Mouse (Mus musculus): ENCODE results near the gene Gtpbp8. TPM values are rescaled to one million over a fixed set of nuclear protein-coding genes. Genes with fewer than 3 reads are reported as not detected.

Gene Gtpbp8
- polyA plus RNA-seq, 1 experiment from 2014 or later: 38.1 TPM

DNA sequence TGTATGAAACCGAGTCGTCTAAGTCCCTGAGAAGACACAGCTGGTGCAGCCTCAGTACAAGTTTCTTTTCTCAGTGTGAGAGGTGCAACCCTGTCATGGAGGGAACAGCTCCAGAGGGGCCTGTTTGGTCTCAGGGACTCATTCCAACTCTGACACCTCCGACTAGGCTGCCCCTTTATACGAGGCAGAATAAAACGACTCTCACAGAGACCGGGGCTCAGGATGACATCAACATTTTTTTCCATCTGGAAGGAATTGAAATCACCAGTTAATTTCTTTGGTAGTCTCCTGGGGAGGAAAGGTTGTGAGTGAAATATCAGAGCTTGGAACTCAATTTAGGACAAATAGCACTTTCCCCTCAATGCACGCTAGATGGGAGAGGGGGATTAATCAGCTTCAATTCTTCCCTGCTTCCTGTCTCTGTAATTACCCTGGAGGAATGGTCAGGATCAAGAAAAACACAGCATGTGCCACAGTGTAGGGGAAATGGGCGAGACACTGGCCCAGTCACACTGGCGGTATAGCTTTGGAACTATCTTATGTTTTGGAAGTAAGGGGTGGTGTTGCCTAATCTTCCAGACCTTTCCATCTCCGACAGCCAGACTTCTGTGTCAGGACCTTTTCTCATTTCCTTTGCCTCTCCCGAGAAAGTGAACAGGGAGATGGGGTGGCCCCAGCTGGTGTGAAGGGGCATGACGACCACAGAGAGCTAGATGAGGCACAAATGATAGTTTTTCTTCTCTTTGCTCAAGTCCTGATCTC is 50.1 kb downstream of the Gtpbp8 start:
- H3K4me3 ChIP-seq: no peak overlapping the region

DNA sequence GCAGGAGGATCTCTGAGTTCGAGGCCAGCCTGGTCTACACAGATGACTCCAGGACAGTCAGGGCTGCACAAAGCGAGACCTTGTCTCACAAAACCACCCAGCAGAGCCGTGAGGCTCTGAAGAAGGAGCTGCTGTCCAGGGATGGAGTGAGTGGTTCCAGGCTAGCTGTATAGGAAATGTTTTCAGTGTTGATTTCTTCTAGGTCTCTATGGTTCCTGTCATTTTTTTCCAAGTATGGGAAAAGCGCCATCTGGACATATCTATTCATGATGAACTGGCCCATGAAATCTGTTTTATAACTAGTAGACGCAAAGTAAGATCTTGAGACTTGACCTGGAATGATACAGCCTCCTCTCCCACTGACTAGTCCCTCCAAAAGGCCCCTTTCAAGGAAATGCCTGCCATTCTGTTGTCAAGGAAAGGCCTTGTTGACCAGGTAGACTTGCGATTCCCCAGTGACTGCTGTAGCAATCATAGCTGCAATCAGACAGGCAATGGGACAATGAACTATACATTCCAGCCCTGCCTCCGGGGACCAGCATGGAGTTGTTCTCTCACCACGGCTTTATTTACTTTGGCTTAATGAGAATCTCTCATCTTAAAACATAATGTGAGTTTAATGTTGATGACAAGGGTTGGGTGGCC is 50.8 kb downstream of the Gtpbp8 start:
- no peaks in the 10 kb centered on the region for H3K27me3 ChIP-seq
- H3K4me3 ChIP-seq: no peak overlapping the region
- H3K4me2 ChIP-seq (replicated peaks): no peak overlapping the region
- no peak overlapping the region for H3K27ac ChIP-seq (replicated peaks)
- ATAC-seq (replicated peaks): no peak
- no peak overlapping the region for H3K9ac ChIP-seq (replicated peaks)
- WGBS: 77% methylated on average over 8 of the region's 8 CpGs
- no peaks in the 10 kb centered on the region for H3K9me3 ChIP-seq
- peaks cover 15% of the 10 kb centered on the region; the same call in 1 of the 2 replicates for H3K4me1 ChIP-seq
- H3K36me3 ChIP-seq: no peaks in the 10 kb centered on the region

More for the DNA sequence above, 50.1 kb downstream of the Gtpbp8 start:
- Histone ChIP-seq H3K9me3 (no peaks in the 10 kb centered on the region), H3K4me1 (peaks cover 14% of the 10 kb centered on the region; the same call in 1 of the 2 replicates), H3K9ac (replicated peaks) (no peak overlapping the region), H3K27ac (replicated peaks) (peak overlapping the region; percentile 1; the same call in 1 of the 2 replicates), H3K27me3 (no peaks in the 10 kb centered on the region), H3K4me2 (replicated peaks) (no peak overlapping the region), H3K36me3 (no peaks in the 10 kb centered on the region)
- peak; percentile 59; the same call in 1 of the 2 replicates for ATAC-seq (replicated peaks)
- WGBS: 33% methylated on average over 12 of the region's 12 CpGs

DNA sequence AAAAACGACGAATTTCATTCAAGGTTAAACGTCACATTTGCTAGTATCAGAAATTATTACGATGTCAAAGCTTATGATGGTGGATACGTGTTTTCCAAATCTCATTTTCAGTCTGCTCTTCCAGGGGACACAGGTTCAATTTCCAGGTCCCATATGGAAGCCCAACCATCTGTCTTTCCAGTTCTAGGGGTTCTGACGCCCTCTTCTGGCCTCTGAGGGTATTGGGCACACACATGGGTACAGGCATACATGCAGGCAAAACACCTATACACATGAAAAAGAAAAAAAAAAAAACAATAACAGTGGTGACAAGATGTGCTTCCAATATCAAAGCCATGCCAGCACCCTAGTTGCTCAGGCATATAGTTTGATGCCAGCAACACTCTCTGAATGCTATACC is 52.5 kb downstream of the Gtpbp8 start:
- ATAC-seq (replicated peaks): no peak
- Histone ChIP-seq H3K9ac (replicated peaks) (no peak overlapping the region), H3K4me3 (no peak overlapping the region), H3K27me3 (no peaks in the 10 kb centered on the region), H3K4me1 (peaks cover 19% of the 10 kb centered on the region), H3K27ac (replicated peaks) (no peak overlapping the region), H3K36me3 (no peaks in the 10 kb centered on the region), H3K4me2 (replicated peaks) (no peak overlapping the region), H3K9me3 (no peaks in the 10 kb centered on the region)
- WGBS: 70% methylated on average over 6 of the region's 6 CpGs

DNA sequence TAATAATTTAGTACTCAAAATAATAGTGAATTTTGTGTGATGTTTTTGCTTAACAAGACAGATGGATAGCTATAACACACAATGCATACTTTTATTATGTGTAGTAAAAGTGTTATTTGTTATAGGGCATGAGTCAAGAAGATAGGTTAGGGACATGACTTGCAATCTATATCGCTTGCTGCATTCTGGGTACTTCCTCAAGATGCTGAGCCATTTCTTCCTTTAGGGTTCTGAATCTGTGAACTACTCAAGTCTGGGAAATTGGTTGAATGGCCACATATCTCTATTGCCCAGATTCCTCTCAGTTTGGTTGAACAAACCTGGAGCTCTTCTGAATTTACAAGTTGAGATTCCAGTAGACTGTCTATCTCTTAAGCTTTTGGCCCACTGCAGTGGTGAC is 53.6 kb downstream of the Gtpbp8 start:
- H3K4me1 ChIP-seq: peaks cover 29% of the 10 kb centered on the region
- 98% methylated on average over 1 of the region's 1 CpGs for WGBS

DNA sequence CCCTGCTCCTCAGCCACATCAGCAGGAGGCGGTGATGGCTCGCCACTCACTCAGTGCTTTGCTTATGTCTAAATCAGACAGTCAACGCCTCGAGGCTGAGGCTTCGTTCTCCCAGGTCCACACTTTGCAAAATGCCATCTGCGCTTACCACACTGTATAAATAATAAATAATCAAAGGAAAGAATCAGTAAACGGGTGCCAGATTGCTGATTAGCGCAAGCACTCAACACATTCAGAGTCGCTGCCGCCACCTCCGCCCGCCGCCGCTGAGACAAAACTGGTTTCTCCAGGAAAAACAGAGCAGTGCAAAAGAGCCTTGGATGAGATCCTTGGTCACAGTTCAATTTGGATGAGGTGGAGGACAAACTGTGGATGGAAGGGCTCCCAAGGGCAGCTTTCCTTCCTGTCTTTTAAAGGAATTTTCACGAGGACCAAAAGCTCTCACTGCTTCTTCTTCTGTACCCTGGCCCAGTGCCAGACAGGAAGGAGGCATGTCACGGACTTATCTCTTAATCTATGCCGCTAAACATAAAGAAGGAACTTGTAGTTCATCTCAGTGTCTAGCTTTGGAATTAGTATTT is 54.5 kb downstream of the Gtpbp8 start:
- ATAC-seq (replicated peaks): peak; percentile 76
- Histone ChIP-seq H3K4me2 (replicated peaks) (peak overlapping the region; percentile 10), H3K4me1 (peaks cover 38% of the 10 kb centered on the region), H3K9ac (replicated peaks) (no peak overlapping the region), H3K27me3 (no peaks in the 10 kb centered on the region), H3K27ac (replicated peaks) (peak overlapping the region; percentile 70), H3K9me3 (no peaks in the 10 kb centered on the region), H3K4me3 (peak overlapping the region; percentile 7; the same call in 1 of the 2 replicates), H3K36me3 (no peaks in the 10 kb centered on the region)
- WGBS: 28% methylated on average over 17 of the region's 17 CpGs

More for the DNA sequence above, 53.6 kb downstream of the Gtpbp8 start:
- Histone ChIP-seq H3K27me3 (no peaks in the 10 kb centered on the region), H3K9me3 (no peaks in the 10 kb centered on the region), H3K9ac (replicated peaks) (no peak overlapping the region), H3K4me2 (replicated peaks) (no peak overlapping the region), H3K27ac (replicated peaks) (no peak overlapping the region), H3K4me3 (no peak overlapping the region), H3K36me3 (no peaks in the 10 kb centered on the region)
- ATAC-seq (replicated peaks): no peak

DNA sequence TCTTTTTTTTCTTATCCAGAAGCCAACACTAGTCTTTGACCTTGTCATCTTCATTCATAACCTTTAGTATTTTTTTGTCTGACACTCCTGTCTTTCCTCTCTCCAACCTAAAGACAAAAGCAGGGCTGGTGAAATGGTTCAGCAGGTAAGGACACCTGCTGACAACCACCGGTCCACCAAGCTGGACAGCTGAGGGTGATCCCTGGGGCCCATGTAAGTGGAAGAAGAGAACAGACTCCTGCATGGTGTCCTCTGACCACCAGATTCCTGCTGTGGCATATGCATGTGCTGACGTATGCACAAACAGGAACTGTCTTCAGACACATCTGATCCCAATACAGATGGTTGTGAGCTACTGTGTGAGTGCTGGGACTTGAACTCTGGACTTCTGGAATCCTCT is 55.1 kb downstream of the Gtpbp8 start:
- WGBS: 67% methylated on average over 2 of the region's 2 CpGs
- no peak for ATAC-seq (replicated peaks)
- H3K4me2 ChIP-seq (replicated peaks): no peak overlapping the region
- no peak overlapping the region for H3K4me3 ChIP-seq
- peaks cover 35% of the 10 kb centered on the region for H3K4me1 ChIP-seq
- H3K27ac ChIP-seq (replicated peaks): peak overlapping the region; percentile 70
- H3K9ac ChIP-seq (replicated peaks): no peak overlapping the region
- no peaks in the 10 kb centered on the region for H3K9me3 ChIP-seq
- H3K27me3 ChIP-seq: no peaks in the 10 kb centered on the region
- no peaks in the 10 kb centered on the region for H3K36me3 ChIP-seq

DNA sequence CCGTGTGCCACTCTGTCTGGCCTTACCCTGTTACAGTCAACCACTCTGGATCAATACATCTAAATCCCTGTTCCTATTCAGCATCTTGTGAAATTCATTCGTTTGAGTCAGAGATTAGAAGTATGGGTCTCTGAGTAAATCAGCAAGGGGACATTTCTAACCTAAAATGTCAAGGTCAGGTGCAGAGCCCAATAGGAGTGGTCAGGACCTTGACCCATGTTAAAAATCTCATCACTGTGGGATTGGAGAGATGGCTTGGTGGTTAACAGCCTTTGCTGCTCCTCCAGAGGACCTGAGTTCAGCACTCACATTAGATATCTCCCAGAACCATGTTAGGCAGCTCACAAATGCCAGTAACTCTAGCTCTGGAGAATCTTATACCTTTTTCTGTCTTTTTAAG is 55.7 kb downstream of the Gtpbp8 start:
- H3K36me3 ChIP-seq: no peaks in the 10 kb centered on the region

DNA sequence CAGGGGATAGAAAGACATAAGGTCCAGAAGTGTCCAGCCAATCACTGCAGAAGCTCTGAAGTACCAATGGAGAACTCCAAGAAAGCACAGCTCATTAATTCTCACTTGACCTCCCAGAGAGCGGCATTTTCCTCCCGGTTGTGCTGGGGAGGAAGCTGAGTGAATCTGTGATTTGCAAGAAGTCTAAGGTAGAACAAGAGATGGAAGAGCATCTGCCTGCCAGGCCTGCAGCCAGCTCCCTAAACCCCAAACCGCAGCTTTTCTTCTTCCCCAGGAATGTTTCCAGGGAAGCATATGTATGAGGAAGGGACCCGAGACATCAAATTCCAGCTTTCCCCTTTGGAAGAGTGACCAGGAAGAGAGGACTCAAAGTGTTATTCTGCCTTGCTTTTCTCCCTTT is 57.7 kb downstream of the Gtpbp8 start:
- Histone ChIP-seq H3K4me2 (replicated peaks) (0 out of 2 replicates have a peak overlapping the region, but pooled peaks have one; percentile 42), H3K36me3 (no peaks in the 10 kb centered on the region), H3K27ac (replicated peaks) (peak overlapping the region; percentile 78), H3K4me3 (no peak overlapping the region), H3K4me1 (peaks cover 45% of the 10 kb centered on the region), H3K9ac (replicated peaks) (no peak overlapping the region), H3K27me3 (no peaks in the 10 kb centered on the region), H3K9me3 (no peaks in the 10 kb centered on the region)
- 4% methylated on average over 4 of the region's 4 CpGs for WGBS
- ATAC-seq (replicated peaks): no peak

More for the DNA sequence above, 55.7 kb downstream of the Gtpbp8 start:
- no peak overlapping the region for H3K27ac ChIP-seq (replicated peaks)
- no peaks in the 10 kb centered on the region for H3K27me3 ChIP-seq
- no peaks in the 10 kb centered on the region for H3K9me3 ChIP-seq
- no peak overlapping the region for H3K9ac ChIP-seq (replicated peaks)
- WGBS: 74% methylated on average over 2 of the region's 2 CpGs
- H3K4me2 ChIP-seq (replicated peaks): no peak overlapping the region
- ATAC-seq (replicated peaks): no peak
- H3K4me1 ChIP-seq: peaks cover 34% of the 10 kb centered on the region
- H3K4me3 ChIP-seq: no peak overlapping the region

DNA sequence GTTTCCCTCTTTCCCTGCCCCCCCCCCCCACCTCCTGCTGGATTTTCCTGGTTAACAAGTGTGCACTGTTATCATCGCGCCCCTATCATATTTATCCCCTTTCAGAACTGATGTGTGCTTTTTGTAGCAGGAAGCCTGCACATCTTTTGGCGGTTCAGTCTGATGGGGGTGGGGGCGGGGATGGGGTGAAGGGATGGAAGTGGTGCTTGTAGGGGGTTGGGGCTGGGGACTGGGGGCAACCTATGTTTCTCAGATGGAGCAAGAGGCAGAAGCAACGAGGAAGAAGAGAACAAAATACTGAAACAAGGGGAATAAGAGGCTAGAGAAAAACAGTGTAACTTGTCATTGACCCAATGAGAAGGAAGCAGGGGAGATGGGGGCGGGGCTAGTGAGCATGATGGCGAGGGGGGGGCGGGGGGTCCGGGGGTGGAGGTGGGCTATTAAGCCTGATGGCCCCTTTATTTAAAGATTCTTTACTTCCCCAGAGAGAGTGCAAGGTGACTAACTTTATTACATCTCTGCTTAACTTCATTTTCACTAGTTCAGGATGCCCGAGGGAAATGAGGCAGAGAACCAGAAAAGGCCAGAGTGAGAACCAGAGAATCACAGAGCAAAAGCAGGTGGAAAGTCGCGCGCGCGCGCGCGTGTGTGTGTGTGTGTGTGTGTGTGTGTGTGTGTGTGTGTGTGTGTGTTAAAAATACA is 58.3 kb downstream of the Gtpbp8 start:
- Histone ChIP-seq H3K36me3 (no peaks in the 10 kb centered on the region), H3K27ac (replicated peaks) (peak overlapping the region; percentile 78), H3K27me3 (no peaks in the 10 kb centered on the region), H3K4me3 (peak overlapping the region; percentile 25), H3K9ac (replicated peaks) (peak overlapping the region; percentile 32; the same call in 1 of the 2 replicates), H3K4me1 (peaks cover 45% of the 10 kb centered on the region), H3K4me2 (replicated peaks) (peak overlapping the region; percentile 42), H3K9me3 (no peaks in the 10 kb centered on the region)
- WGBS: 1% methylated on average over 17 of the region's 18 CpGs
- no peak; the same call in 1 of the 2 replicates for ATAC-seq (replicated peaks)

DNA sequence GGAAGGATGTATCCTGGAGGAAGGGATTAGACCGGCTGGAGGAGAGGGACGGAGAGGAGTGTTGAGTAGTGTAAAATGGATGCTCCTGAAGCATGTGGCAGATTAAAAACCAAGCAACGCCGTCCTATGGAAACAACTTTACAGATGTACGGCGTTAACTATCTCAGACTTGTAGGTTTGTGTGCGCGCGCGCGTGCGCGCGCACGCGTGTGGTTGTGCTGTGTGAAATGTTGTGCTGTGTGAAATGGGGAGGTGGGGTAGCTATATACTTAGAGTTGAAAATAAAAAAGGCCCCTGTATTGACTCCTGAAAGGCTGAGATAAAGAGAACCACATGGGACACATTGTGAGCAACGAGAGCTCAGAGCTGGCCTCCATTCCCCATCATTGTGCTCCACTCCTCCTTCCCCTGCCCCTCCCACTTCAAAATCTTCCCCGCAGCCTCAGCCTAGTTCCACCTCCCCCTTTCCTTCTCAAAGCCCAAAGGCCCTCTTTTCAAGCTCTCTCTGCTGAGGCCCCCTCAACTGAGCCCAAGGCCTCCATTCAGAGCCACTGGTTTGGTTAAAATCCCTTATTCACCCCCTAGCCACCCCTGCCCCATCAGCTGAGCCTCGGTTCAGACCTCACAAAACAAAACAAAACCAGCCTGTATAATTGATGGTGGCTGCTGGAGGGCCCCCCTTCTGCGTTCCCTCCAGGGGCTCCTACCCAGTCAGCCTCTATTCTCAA is 59.0 kb downstream of the Gtpbp8 start:
- ATAC-seq (replicated peaks): peak; percentile 91
- Histone ChIP-seq H3K9me3 (0 out of 2 replicates have a peak, but pooled peaks cover 6% of the 10 kb centered on the region), H3K4me2 (replicated peaks) (peak overlapping the region; percentile 42), H3K9ac (replicated peaks) (peak overlapping the region; percentile 32; the same call in 1 of the 2 replicates), H3K36me3 (no peaks in the 10 kb centered on the region), H3K4me3 (peak overlapping the region; percentile 25), H3K27ac (replicated peaks) (peak overlapping the region; percentile 78), H3K4me1 (peaks cover 45% of the 10 kb centered on the region), H3K27me3 (no peaks in the 10 kb centered on the region)
- 8% methylated on average over 20 of the region's 20 CpGs for WGBS

All from forebrain, embryonic 15.5 days (tissue).